Mouse (Mus musculus) heart, embryonic 12.5 days (tissue): ENCODE measurements around the gene Chd2. TPM values are rescaled to one million over a fixed set of nuclear protein-coding genes. Genes with fewer than 3 reads are reported as not detected.

ENCODE experiments used
- ATAC-seq: fragments of 200-750 bp; cut with Nextera tagmentation; 2 replicates; pipeline ENCODE4 v1.8.0; 2017; ENCODE audit warnings: moderate TSS enrichment, moderate library complexity; ENCODE audit not compliant: insufficient number of reproducible peaks, low FRiP score
- H3K27ac ChIP-seq: fragments of 300-500 bp; sonication (generic); 2 replicates; pipeline ENCODE4 v1.5.1; 2016; ENCODE audit warnings: mild to moderate bottlenecking, moderate library complexity; ENCODE audit not compliant: poor library complexity, severe bottlenecking
- H3K27me3 ChIP-seq: fragments of 300-500 bp; sonication (generic); replicated peaks from 2 replicates; pipeline ENCODE4 v1.6.1; 2016; ENCODE audit warnings: mild to moderate bottlenecking, moderate library complexity
- H3K36me3 ChIP-seq: fragments of 300-500 bp; sonication (generic); 2 replicates; pipeline ENCODE4 v1.6.1; 2016; ENCODE audit warnings: mild to moderate bottlenecking, moderate library complexity
- H3K4me1 ChIP-seq: fragments of 300-500 bp; sonication (generic); replicated peaks from 2 replicates; pipeline ENCODE4 v1.6.1; 2016; ENCODE audit warnings: mild to moderate bottlenecking
- H3K4me2 ChIP-seq: fragments of 300-500 bp; sonication (generic); 2 replicates; pipeline ENCODE4 v1.6.1; 2016; ENCODE audit warnings: mild to moderate bottlenecking, moderate library complexity
- H3K4me3 ChIP-seq: fragments of 300-500 bp; sonication (generic); 2 replicates; pipeline ENCODE4 v1.5.1; 2016; ENCODE audit warnings: mild to moderate bottlenecking
- H3K9ac ChIP-seq: fragments of 300-500 bp; sonication (generic); 2 replicates; pipeline ENCODE4 v1.6.1; 2016; ENCODE audit warnings: mild to moderate bottlenecking, moderate library complexity
- H3K9me3 ChIP-seq: fragments of 300-500 bp; sonication (generic); replicated peaks from 2 replicates; pipeline ENCODE4 v1.6.1; 2016; ENCODE audit warnings: mild to moderate bottlenecking, moderate library complexity
- WGBS: fragments of 180-500 bp; shearing (Covaris S2); methylation state at CpG from one replicate; pipeline ENCODE4 v1.1.7; 2016; 5-methylcytosine and 5-hydroxymethylcytosine counted together
- polyA plus RNA-seq: library from polyadenylated mRNA; unstranded; fragments of >200 nt; fragmentation: Nextera tagmentation; extraction: Ambion mirVana; gene quantifications from 2 replicates; pipeline ENCODE4 v1.2.1, GENCODE M21; 2016

The Chd2 gene
- polyA plus RNA-seq, 1 experiment from 2014 or later: 50.4 TPM

DNA sequence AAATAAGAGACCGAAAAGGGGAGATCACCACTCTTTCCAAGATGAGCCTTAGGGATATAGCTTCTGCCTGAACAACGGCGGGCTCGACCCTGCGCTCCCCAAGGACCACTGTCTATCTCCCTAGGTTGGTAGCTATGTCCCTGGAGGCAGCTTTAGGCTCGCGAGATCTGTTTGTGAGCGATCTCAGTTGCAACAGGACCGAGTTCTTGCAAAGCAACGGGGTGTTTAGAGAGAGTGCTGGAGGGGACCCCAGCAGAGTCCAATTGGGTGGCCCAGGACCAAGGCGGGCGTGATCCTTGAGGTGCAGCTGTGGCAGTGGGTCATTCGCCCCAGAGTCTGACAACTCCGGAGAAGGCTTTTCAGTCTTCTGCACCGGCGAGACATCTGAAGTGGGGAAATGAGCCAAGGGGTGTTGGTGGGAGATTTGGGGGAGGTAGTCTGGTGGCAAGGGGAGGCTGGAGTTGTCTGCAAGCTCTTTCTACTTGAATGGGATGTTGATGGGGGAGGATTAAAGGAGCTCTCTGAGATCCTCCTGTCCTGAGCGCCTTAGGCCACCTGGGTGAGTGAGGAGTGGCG is 151.1 kb downstream of the Chd2 start:
- ATAC-seq: no peak

GRCm38 (mm10) chr7:73389871-73390294 is 151.7 kb downstream of the Chd2 start:
- H3K4me1 ChIP-seq: peaks cover 15% of the 10 kb centered on the region
- no peak overlapping the region for H3K27ac ChIP-seq
- H3K27me3 ChIP-seq: peaks cover 50% of the 10 kb centered on the region
- peak overlapping the region; percentile 74 for H3K4me3 ChIP-seq
- no peaks in the 10 kb centered on the region for H3K9me3 ChIP-seq
- no peak for ATAC-seq
- H3K36me3 ChIP-seq: no peaks in the 10 kb centered on the region
- 2% methylated on average over 15 of the region's 15 CpGs for WGBS
- H3K9ac ChIP-seq: 0 out of 2 replicates have a peak overlapping the region, but pooled peaks have one; percentile 15
- peak overlapping the region; percentile 98 for H3K4me2 ChIP-seq

More for the DNA sequence above, 151.1 kb downstream of the Chd2 start:
- H3K27ac ChIP-seq: no peak overlapping the region
- H3K27me3 ChIP-seq: peaks cover 45% of the 10 kb centered on the region
- peak overlapping the region; percentile 98 for H3K4me2 ChIP-seq
- H3K9ac ChIP-seq: peak overlapping the region; percentile 77; the same call in 1 of the 2 replicates
- no peaks in the 10 kb centered on the region for H3K9me3 ChIP-seq
- peak overlapping the region; percentile 74 for H3K4me3 ChIP-seq
- no peaks in the 10 kb centered on the region for H3K36me3 ChIP-seq
- H3K4me1 ChIP-seq: peaks cover 15% of the 10 kb centered on the region
- WGBS: under 1% methylated on average over 18 of the region's 18 CpGs

GRCm38 (mm10) chr7:73389419-73389818 is 152.2 kb downstream of the Chd2 start:
- no peak overlapping the region for H3K9ac ChIP-seq
- H3K27me3 ChIP-seq: peaks cover 50% of the 10 kb centered on the region
- H3K36me3 ChIP-seq: no peaks in the 10 kb centered on the region
- WGBS: 10% methylated on average over 9 of the region's 9 CpGs
- no peak for ATAC-seq
- no peak overlapping the region for H3K27ac ChIP-seq
- H3K4me3 ChIP-seq: peak overlapping the region; percentile 74; the same call in 1 of the 2 replicates
- H3K9me3 ChIP-seq: no peaks in the 10 kb centered on the region
- peaks cover 15% of the 10 kb centered on the region for H3K4me1 ChIP-seq
- H3K4me2 ChIP-seq: peak overlapping the region; percentile 98

- Histone ChIP-seq H3K4me1 (peaks cover 15% of the 10 kb centered on the region), H3K27ac (no peak overlapping the region), H3K4me2 (no peak overlapping the region), H3K9ac (no peak overlapping the region), H3K4me3 (no peak overlapping the region), H3K27me3 (peaks cover 47% of the 10 kb centered on the region), H3K36me3 (no peaks in the 10 kb centered on the region), H3K9me3 (no peaks in the 10 kb centered on the region)
- ATAC-seq: no peak
- 77% methylated on average over 2 of the region's 2 CpGs for WGBS
Observed at GRCm38 (mm10) chr7:73388866-73389265, 152.8 kb downstream of the Chd2 start.

DNA sequence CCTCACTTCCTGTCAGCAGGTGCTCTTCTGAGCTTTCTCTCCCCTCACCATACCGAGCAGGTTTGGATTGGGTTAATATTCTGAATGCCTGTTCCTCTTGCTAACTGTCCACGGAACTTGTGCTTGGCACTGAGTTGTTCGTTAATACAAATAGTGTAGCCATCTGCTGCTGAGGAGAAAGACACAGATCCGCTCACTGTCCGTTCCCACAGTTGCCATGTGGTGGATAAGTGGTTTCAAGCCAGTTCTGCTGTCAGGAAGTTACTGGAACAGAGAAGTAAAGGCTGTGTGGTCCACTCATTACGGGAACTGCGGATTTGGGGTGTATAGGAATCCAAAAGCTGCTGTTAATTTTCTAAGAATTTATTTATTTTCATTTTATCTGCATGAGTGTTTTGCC is 158.8 kb downstream of the Chd2 start:
- Histone ChIP-seq H3K9me3 (no peaks in the 10 kb centered on the region), H3K27me3 (peaks cover 51% of the 10 kb centered on the region), H3K36me3 (no peaks in the 10 kb centered on the region), H3K4me1 (no peaks in the 10 kb centered on the region), H3K27ac (no peak overlapping the region), H3K4me2 (no peak overlapping the region), H3K4me3 (no peak overlapping the region), H3K9ac (no peak overlapping the region)
- WGBS: 76% methylated on average over 7 of the region's 7 CpGs
- no peak for ATAC-seq

DNA sequence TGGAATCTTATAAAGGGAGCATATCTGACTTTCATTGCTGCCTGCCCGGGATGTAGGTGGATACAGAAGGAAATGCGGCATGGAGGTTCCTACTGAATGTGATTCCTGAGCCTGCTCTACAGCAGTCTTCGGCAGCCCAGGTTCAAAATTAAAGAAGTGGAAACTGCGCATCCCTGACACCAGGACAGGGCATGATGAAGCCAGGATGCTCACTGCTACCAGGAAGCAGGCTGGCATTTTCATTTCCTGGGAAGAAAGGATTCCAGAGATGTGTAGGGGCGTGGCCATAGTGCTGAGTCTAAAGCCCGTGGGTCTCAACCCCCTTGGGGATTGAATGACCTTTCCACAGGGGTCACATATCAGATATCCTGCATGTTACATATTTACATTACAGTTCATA is 163.6 kb downstream of the Chd2 start:
- H3K4me1 ChIP-seq: peaks cover 15% of the 10 kb centered on the region
- H3K27ac ChIP-seq: no peak overlapping the region
- 72% methylated on average over 6 of the region's 6 CpGs for WGBS
- no peaks in the 10 kb centered on the region for H3K9me3 ChIP-seq
- no peak overlapping the region for H3K4me3 ChIP-seq
- no peak for ATAC-seq
- no peaks in the 10 kb centered on the region for H3K36me3 ChIP-seq
- H3K9ac ChIP-seq: no peak overlapping the region
- peaks cover 63% of the 10 kb centered on the region for H3K27me3 ChIP-seq
- H3K4me2 ChIP-seq: no peak overlapping the region

DNA sequence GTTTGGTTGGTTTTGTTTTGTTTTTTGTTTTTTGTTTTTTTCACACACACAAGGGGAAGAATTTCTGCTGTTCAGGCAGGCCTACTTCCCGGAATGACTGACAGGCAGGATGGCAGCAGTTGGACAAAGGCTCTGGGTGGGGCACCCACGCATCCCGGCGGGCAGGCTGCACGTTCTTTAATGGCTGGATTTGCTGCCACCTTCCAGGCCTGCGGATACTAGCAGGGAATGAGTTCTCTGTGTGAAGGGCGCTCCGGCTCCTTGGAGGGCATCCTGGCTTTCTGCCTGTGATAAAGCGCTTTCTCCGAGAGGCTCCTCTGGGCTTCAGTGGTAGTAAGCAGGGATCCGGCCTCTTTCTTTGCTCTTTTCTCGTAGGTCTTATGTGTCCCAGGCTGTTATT is 164.3 kb downstream of the Chd2 start:
- Histone ChIP-seq H3K9ac (no peak overlapping the region), H3K9me3 (no peaks in the 10 kb centered on the region), H3K4me3 (no peak overlapping the region), H3K4me2 (no peak overlapping the region), H3K27ac (no peak overlapping the region), H3K36me3 (no peaks in the 10 kb centered on the region), H3K4me1 (peaks cover 21% of the 10 kb centered on the region), H3K27me3 (peaks cover 64% of the 10 kb centered on the region)
- WGBS: 60% methylated on average over 12 of the region's 12 CpGs
- ATAC-seq: no peak

Other genes starting within 250 kb of the Chd2 start
- gene Rgma, start 166.3 kb downstream of the Chd2 start, polyA plus RNA-seq: 3.5 and 3.7 TPM in 2 replicates
- gene Fam174b, start 198.5 kb upstream of the Chd2 start, polyA plus RNA-seq: 46.8 and 51.4 TPM in 2 replicates